Mouse (Mus musculus): ENCODE results near the gene Pak1.
A peak's percentile ranks its signal among the peaks of the same experiment; 100 is the strongest.

The Pak1 gene

GRCm38 (mm10) chr7:97777191-97777590, 11.2 kb upstream of the Pak1 start:
- no peak for DNase-seq (ENCODE audit: low spot score in 2 of 2)

- DNase-seq (ENCODE audit: low spot score in 2 of 2) = no peak
Observed at GRCm38 (mm10) chr7:97780222-97780621, 8.1 kb upstream of the Pak1 start.

GRCm38 (mm10) chr7:97780815-97781214, 7.5 kb upstream of the Pak1 start:
- DNase-seq (ENCODE audit: low spot score in 2 of 2) = no peak

- DNase-seq (ENCODE audit: low spot score in 2 of 2) = no peak
Observed at GRCm38 (mm10) chr7:97781496-97781895, 6.8 kb upstream of the Pak1 start.

GRCm38 (mm10) chr7:97783523-97783922, 4.8 kb upstream of the Pak1 start:
- no peak for DNase-seq (ENCODE audit: low spot score in 2 of 2)

- DNase-seq (ENCODE audit: low spot score in 2 of 2) = no peak
Observed at GRCm38 (mm10) chr7:97788669-97789483, 535 bp downstream of the Pak1 start.

- DNase-seq (ENCODE audit: low spot score in 2 of 2) = no peak
Observed at GRCm38 (mm10) chr7:97790272-97790671, 1.9 kb downstream of the Pak1 start.

GRCm38 (mm10) chr7:97792324-97792723, 4.0 kb downstream of the Pak1 start:
- DNase-seq (ENCODE audit: low spot score in 2 of 2) = no peak

GRCm38 (mm10) chr7:97803116-97803515, 14.8 kb downstream of the Pak1 start:
- DNase-seq (ENCODE audit: low spot score in 2 of 2) = no peak

- DNase-seq (ENCODE audit: low spot score in 2 of 2) = no peak
Observed at GRCm38 (mm10) chr7:97804245-97805066, 16.1 kb downstream of the Pak1 start.

GRCm38 (mm10) chr7:97805067-97805365, 16.7 kb downstream of the Pak1 start:
- DNase-seq (ENCODE audit: low spot score in 2 of 2) = no peak

- DNase-seq (ENCODE audit: low spot score in 2 of 2) = no peak
Observed at GRCm38 (mm10) chr7:97809307-97809706, 21.0 kb downstream of the Pak1 start.

- no peak for DNase-seq (ENCODE audit: low spot score in 2 of 2)
Observed at GRCm38 (mm10) chr7:97821875-97822274, 33.5 kb downstream of the Pak1 start.

GRCm38 (mm10) chr7:97829091-97829490, 40.8 kb downstream of the Pak1 start:
- no peak for DNase-seq (ENCODE audit: low spot score in 2 of 2)

- no peak for DNase-seq (ENCODE audit: low spot score in 2 of 2)
Observed at GRCm38 (mm10) chr7:97830739-97831138, 42.4 kb downstream of the Pak1 start.

GRCm38 (mm10) chr7:97832987-97833386, 44.6 kb downstream of the Pak1 start:
- no peak for DNase-seq (ENCODE audit: low spot score in 2 of 2)

GRCm38 (mm10) chr7:97838574-97838973, 50.2 kb downstream of the Pak1 start:
- no peak for DNase-seq (ENCODE audit: low spot score in 2 of 2)

GRCm38 (mm10) chr7:97841311-97841710, 53.0 kb downstream of the Pak1 start:
- DNase-seq (ENCODE audit: low spot score in 2 of 2) = peak in 1 of 2 experiments; percentile 74

GRCm38 (mm10) chr7:97842332-97842731, 54.0 kb downstream of the Pak1 start:
- no peak for DNase-seq (ENCODE audit: low spot score in 2 of 2)

GRCm38 (mm10) chr7:97842806-97843570, 54.6 kb downstream of the Pak1 start:
- peak; percentile 76 to 84 for DNase-seq (ENCODE audit: low spot score in 2 of 2)

GRCm38 (mm10) chr7:97844419-97844818, 56.1 kb downstream of the Pak1 start:
- no peak for DNase-seq (ENCODE audit: low spot score in 2 of 2)

GRCm38 (mm10) chr7:97845546-97845945, 57.2 kb downstream of the Pak1 start:
- no peak for DNase-seq (ENCODE audit: low spot score in 2 of 2)

Data from left cerebral cortex, adult 9 months (tissue).